Mouse (Mus musculus): Measurements from ENCODE around the gene Lin9.

DNA sequence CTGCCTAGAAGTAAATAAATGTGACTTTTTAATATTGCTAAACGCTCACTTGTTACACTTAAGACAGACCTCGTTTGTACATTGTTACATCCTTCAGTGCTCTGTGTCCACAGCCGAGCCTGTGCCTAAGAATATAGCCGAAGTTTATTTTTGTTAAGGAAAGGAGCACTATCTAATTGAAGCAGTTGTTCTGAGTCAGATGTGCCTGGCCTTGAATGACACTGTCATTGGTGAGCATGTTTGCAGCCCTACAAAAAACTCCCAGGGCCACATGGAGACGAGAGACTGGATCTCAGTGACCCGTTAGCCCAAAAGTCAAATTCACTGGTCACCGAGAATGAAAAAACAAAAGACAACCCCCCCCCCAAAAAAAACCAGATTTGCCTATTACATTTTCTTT is 50.3 kb downstream of the Lin9 start:
- TF ChIP-seq GATA1 (IDR thresholded peaks at IDR 0.05; ENCODE audit: low read length) (no peak), TAL1 (IDR thresholded peaks at IDR 0.05; ENCODE audit: low read length) (no peak)

Data from erythroblast, embryonic 14.5 days (primary cell).